Mouse (Mus musculus): ENCODE data around the gene Sh2b1. TPM values are rescaled to one million over a fixed set of nuclear protein-coding genes. Genes with fewer than 3 reads are reported as not detected.

The Sh2b1 gene
- total RNA-seq, 2 experiments from 2014 or later = 49.2 to 51.0 TPM

GRCm38 (mm10) chr7:126456382-126457266 lies 18.6 kb downstream of the Sh2b1 start:
- DNase-seq (ENCODE audit: low spot score) = no peak

GRCm38 (mm10) chr7:126455242-126455641 lies 20.0 kb downstream of the Sh2b1 start:
- no peak for DNase-seq (ENCODE audit: low spot score)

GRCm38 (mm10) chr7:126453861-126454260 lies 21.4 kb downstream of the Sh2b1 start:
- no peak for DNase-seq (ENCODE audit: low spot score)

GRCm38 (mm10) chr7:126452244-126452643 lies 23.0 kb downstream of the Sh2b1 start:
- DNase-seq (ENCODE audit: low spot score) = no peak

GRCm38 (mm10) chr7:126450641-126451040 lies 24.6 kb downstream of the Sh2b1 start:
- DNase-seq (ENCODE audit: low spot score) = no peak

GRCm38 (mm10) chr7:126449991-126450390 lies 25.2 kb downstream of the Sh2b1 start:
- no peak for DNase-seq (ENCODE audit: low spot score)

- no peak for DNase-seq (ENCODE audit: low spot score)
Observed at GRCm38 (mm10) chr7:126448481-126448880, 26.7 kb downstream of the Sh2b1 start.

- DNase-seq (ENCODE audit: low spot score) = no peak
Observed at GRCm38 (mm10) chr7:126446217-126446616, 29.0 kb downstream of the Sh2b1 start.

- no peak for DNase-seq (ENCODE audit: low spot score)
Observed at GRCm38 (mm10) chr7:126445104-126445815, 30.0 kb downstream of the Sh2b1 start.

GRCm38 (mm10) chr7:126444536-126444935 lies 30.7 kb downstream of the Sh2b1 start:
- DNase-seq (ENCODE audit: low spot score) = peak; percentile 64

GRCm38 (mm10) chr7:126443997-126444396 lies 31.2 kb downstream of the Sh2b1 start:
- DNase-seq (ENCODE audit: low spot score) = no peak

- peak; percentile 7 for DNase-seq (ENCODE audit: low spot score)
Observed at GRCm38 (mm10) chr7:126440134-126440533, 35.1 kb downstream of the Sh2b1 start.

GRCm38 (mm10) chr7:126436851-126437250 lies 38.4 kb downstream of the Sh2b1 start:
- no peak for DNase-seq (ENCODE audit: low spot score)

GRCm38 (mm10) chr7:126435801-126436200 lies 39.4 kb downstream of the Sh2b1 start:
- DNase-seq (ENCODE audit: low spot score) = no peak

- DNase-seq (ENCODE audit: low spot score) = no peak
Observed at GRCm38 (mm10) chr7:126434726-126435125, 40.5 kb downstream of the Sh2b1 start.

GRCm38 (mm10) chr7:126430167-126430566 lies 45.1 kb downstream of the Sh2b1 start:
- no peak for DNase-seq (ENCODE audit: low spot score)

- DNase-seq (ENCODE audit: low spot score) = no peak
Observed at GRCm38 (mm10) chr7:126429503-126429898, 45.7 kb downstream of the Sh2b1 start.

- DNase-seq (ENCODE audit: low spot score) = peak; percentile 96
Observed at GRCm38 (mm10) chr7:126428631-126429502, 46.4 kb downstream of the Sh2b1 start, which contains the start of gene Rabep2. Gene Rabep2 (plus strand): TSS chr7:126428759.

GRCm38 (mm10) chr7:126428154-126428553 lies 47.1 kb downstream of the Sh2b1 start:
- DNase-seq (ENCODE audit: low spot score) = no peak

- no peak for DNase-seq (ENCODE audit: low spot score)
Observed at GRCm38 (mm10) chr7:126427323-126427860, 47.8 kb downstream of the Sh2b1 start.

GRCm38 (mm10) chr7:126424161-126424560 lies 51.1 kb downstream of the Sh2b1 start:
- DNase-seq (ENCODE audit: low spot score) = no peak

Data from gastrocnemius, adult 18-20 months (tissue).